Mouse (Mus musculus) heart, adult 2 months (tissue): ENCODE measurements around the gene Zscan10. TPM values are rescaled to one million over a fixed set of nuclear protein-coding genes. Genes with fewer than 3 reads are reported as not detected.

Source experiments
- DNase-seq, 2 experiments: peaks; one replicate each; pipeline ENCODE4 v3.0.0; 2021
- H3K27ac ChIP-seq: fragments of 200-600 bp; 2 replicates; pipeline ENCODE4 v1.8.1; 2022
- H3K27me3 ChIP-seq: fragments of 200-500 bp; 2 replicates; pipeline ENCODE4 v1.6.1; 2012; ENCODE audit warnings: mild to moderate bottlenecking, low read length, inconsistent platforms, mixed read lengths; ENCODE audit not compliant: control insufficient read depth, insufficient read depth
- H3K36me3 ChIP-seq: fragments of 200-500 bp; 2 replicates; pipeline ENCODE4 v1.6.1; 2012; ENCODE audit warnings: low read length, inconsistent platforms; ENCODE audit not compliant: control insufficient read depth, insufficient read depth
- H3K4me1 ChIP-seq: fragments of 200-500 bp; 2 replicates; pipeline ENCODE4 v1.6.1; 2011; ENCODE audit warnings: low read length; ENCODE audit not compliant: control insufficient read depth, insufficient read depth
- H3K4me3 ChIP-seq: fragments of 200-600 bp; 2 replicates; pipeline ENCODE4 v1.8.1; 2022
- H3K79me2 ChIP-seq: fragments of 200-500 bp; replicated peaks from 2 replicates; pipeline ENCODE4 v1.6.1; 2012; ENCODE audit warnings: mild to moderate bottlenecking, inconsistent platforms, low read length, moderate library complexity, mixed read lengths; ENCODE audit not compliant: control insufficient read depth, insufficient read depth
- H3K9ac ChIP-seq: fragments of 200-500 bp; 2 replicates; pipeline ENCODE4 v1.6.1; 2012; ENCODE audit warnings: low read depth, mild to moderate bottlenecking, control low read depth, inconsistent platforms, low read length, mixed read lengths
- CTCF ChIP-seq: fragments of 200-600 bp; IDR thresholded peaks from 2 replicates; pipeline ENCODE4 v1.8.1; 2022; ENCODE audit warnings: antibody characterized with exemption, mild to moderate bottlenecking, moderate library complexity
- EP300 ChIP-seq: fragments of 200-500 bp; IDR thresholded peaks from 2 replicates; pipeline ENCODE4 v1.6.1; 2011; ENCODE audit warnings: low read depth, low read length, control low read depth; ENCODE audit not compliant: insufficient read depth
- POLR2A ChIP-seq: fragments of 200-500 bp; IDR thresholded peaks from 2 replicates; pipeline ENCODE4 v1.6.1; 2011; ENCODE audit warnings: mild to moderate bottlenecking, low read depth, low read length, control low read depth; ENCODE audit not compliant: insufficient read depth
- WGBS: fragments of 180-500 bp; shearing (Covaris S2); methylation state at CpG from one replicate; pipeline ENCODE4 v1.1.7; 2018; 5-methylcytosine and 5-hydroxymethylcytosine counted together
- intact Hi-C: fragments of 180-260 bp; cut with DNase I; formaldehyde crosslinking; loops from one replicate; pipeline ENCODE4 v1.15.1; 2025
- polyA plus RNA-seq: library from polyadenylated mRNA; depleted of rRNA; stranded (reverse); fragments of >200 nt; gene quantifications from 2 replicates; pipeline ENCODE4 v1.2.3, GENCODE M21; 2012; rRNA removed
- total RNA-seq, 2 experiments: library from RNA; stranded (reverse); gene quantifications; 2 replicates each; pipeline ENCODE4 v1.2.3; 2021

The Zscan10 gene
- total and polyA plus RNA-seq, 3 experiments: not detected

GRCm38 (mm10) chr17:23658450-23658849, 57.8 kb downstream of the Zscan10 start:
- 90% methylated on average over 3 of the region's 3 CpGs for WGBS
- intact Hi-C loops: no loop called here
- no peak for DNase-seq
- Histone ChIP-seq H3K27ac (no peak overlapping the region), H3K4me3 (no peak overlapping the region), H3K36me3 (no peaks in the 10 kb centered on the region), H3K27me3 (peaks cover 2% of the 10 kb centered on the region; the same call in 1 of the 2 replicates), H3K4me1 (no peaks in the 10 kb centered on the region), H3K9ac (no peak overlapping the region), H3K79me2 (no peaks in the 10 kb centered on the region)
- TF ChIP-seq EP300 (no peak), POLR2A (no peak), CTCF (no peak)

- Histone ChIP-seq H3K79me2 (no peaks in the 10 kb centered on the region), H3K4me1 (no peaks in the 10 kb centered on the region), H3K27ac (no peak within 1 kb of the TSS), H3K36me3 (no peaks in the 10 kb centered on the region), H3K4me3 (no peak within 1 kb of the TSS), H3K27me3 (peaks cover 2% of the 10 kb centered on the region; the same call in 1 of the 2 replicates), H3K9ac (no peak within 1 kb of the TSS)
- 7% methylated on average over 27 of the region's 27 CpGs for WGBS
- TF ChIP-seq CTCF (peak; percentile 75), POLR2A (no peak)
- intact Hi-C loops: loop anchor here (2.0 kb wide), 1 partner anchor 47 kb away; no protein-coding TSS in a partner anchor
- DNase-seq: peak; percentile 37 to 49
Observed at GRCm38 (mm10) chr17:23660117-23660875, 59.6 kb downstream of the Zscan10 start, which contains the start of gene Bicdl2. Gene Bicdl2, plus strand, starts transcription at chr17:23660506.

Other genes starting within 250 kb of the Zscan10 start
- gene Vmn2r116, start 216.3 kb upstream of the Zscan10 start, total RNA-seq: not detected
- not detected in 2 replicates for gene Vmn2r116, start 216.3 kb upstream of the Zscan10 start, polyA plus RNA-seq
- gene Vmn2r117, start 121.2 kb upstream of the Zscan10 start, total RNA-seq: not detected
- not detected in 2 replicates for gene Vmn2r117, start 121.2 kb upstream of the Zscan10 start, polyA plus RNA-seq
- 1 to 10 TPM; 5.5 to 6.2 TPM for gene Zfp213, start 36.6 kb upstream of the Zscan10 start, total RNA-seq
- gene Zfp213, start 36.6 kb upstream of the Zscan10 start, polyA plus RNA-seq: 8.7 and 9.8 TPM in 2 replicates
- 1 to 10 TPM; 2.2 to 2.8 TPM for gene Zfp13, start 1.4 kb upstream of the Zscan10 start, total RNA-seq
- 3.2 and 3.6 TPM in 2 replicates for gene Zfp13, start 1.4 kb upstream of the Zscan10 start, polyA plus RNA-seq
- gene Mmp25, start 44.4 kb downstream of the Zscan10 start, total RNA-seq: under 1 TPM; 0.09 to 0.10 TPM
- 0.18 and 0.21 TPM in 2 replicates for gene Mmp25, start 44.4 kb downstream of the Zscan10 start, polyA plus RNA-seq
- gene Bicdl2, start 59.6 kb downstream of the Zscan10 start, total RNA-seq: not detected
- gene Bicdl2, start 59.6 kb downstream of the Zscan10 start, polyA plus RNA-seq: not detected in 2 replicates
- gene Hcfc1r1, start 72.7 kb downstream of the Zscan10 start, total RNA-seq: 100 to 1,000 TPM; 172 to 215 TPM
- gene Hcfc1r1, start 72.7 kb downstream of the Zscan10 start, polyA plus RNA-seq: 494 and 575 TPM in 2 replicates
- 1 to 10 TPM; 9.6 to 9.7 TPM for gene Thoc6, start 73.0 kb downstream of the Zscan10 start, total RNA-seq
- 14.4 and 15.3 TPM in 2 replicates for gene Thoc6, start 73.0 kb downstream of the Zscan10 start, polyA plus RNA-seq
- gene Tnfrsf12a, start 76.6 kb downstream of the Zscan10 start, total RNA-seq: 10 to 100 TPM; 80.1 to 82.5 TPM
- 28.1 and 37.9 TPM in 2 replicates for gene Tnfrsf12a, start 76.6 kb downstream of the Zscan10 start, polyA plus RNA-seq
- not detected for gene Cldn6, start 78.4 kb downstream of the Zscan10 start, total RNA-seq
- gene Cldn6, start 78.4 kb downstream of the Zscan10 start, polyA plus RNA-seq: not detected in 2 replicates
- not detected for gene Cldn9, start 83.2 kb downstream of the Zscan10 start, total RNA-seq
- not detected in 2 replicates for gene Cldn9, start 83.2 kb downstream of the Zscan10 start, polyA plus RNA-seq
- not detected for gene 1520401A03Rik, start 121.9 kb downstream of the Zscan10 start, total RNA-seq
- gene 1520401A03Rik, start 121.9 kb downstream of the Zscan10 start, polyA plus RNA-seq: not detected in 2 replicates
- gene Pkmyt1, start 125.5 kb downstream of the Zscan10 start, total RNA-seq: 1 to 10 TPM; 1.2 to 1.6 TPM
- gene Pkmyt1, start 125.5 kb downstream of the Zscan10 start, polyA plus RNA-seq: 3.9 and 5.6 TPM in 2 replicates
- gene Paqr4, start 140.0 kb downstream of the Zscan10 start, total RNA-seq: 10 to 100 TPM; 25.5 to 27.2 TPM
- gene Paqr4, start 140.0 kb downstream of the Zscan10 start, polyA plus RNA-seq: 30.7 and 33.2 TPM in 2 replicates
- not detected for gene Kremen2, start 145.0 kb downstream of the Zscan10 start, total RNA-seq
- gene Kremen2, start 145.0 kb downstream of the Zscan10 start, polyA plus RNA-seq: 0.06 and 0.27 TPM in 2 replicates
- gene Flywch1, start 170.7 kb downstream of the Zscan10 start, total RNA-seq: 10 to 100 TPM; 39.4 to 40.1 TPM
- gene Flywch1, start 170.7 kb downstream of the Zscan10 start, polyA plus RNA-seq: 25.9 and 33.4 TPM in 2 replicates
- under 1 TPM; 0.27 to 0.50 TPM for gene Flywch2, start 185.2 kb downstream of the Zscan10 start, total RNA-seq
- gene Flywch2, start 185.2 kb downstream of the Zscan10 start, polyA plus RNA-seq: 1.3 and 1.5 TPM in 2 replicates
- gene Srrm2, start 189.7 kb downstream of the Zscan10 start, total RNA-seq: 100 to 1,000 TPM; 157 to 161 TPM
- gene Srrm2, start 189.7 kb downstream of the Zscan10 start, polyA plus RNA-seq: 318 and 320 TPM in 2 replicates
- gene Elob, start 228.3 kb downstream of the Zscan10 start, total RNA-seq: 100 to 1,000 TPM; 325 to 371 TPM
- gene Elob, start 228.3 kb downstream of the Zscan10 start, polyA plus RNA-seq: 384 and 511 TPM in 2 replicates
- gene Prss33, start 235.2 kb downstream of the Zscan10 start, total RNA-seq: not detected
- gene Prss33, start 235.2 kb downstream of the Zscan10 start, polyA plus RNA-seq: not detected in 2 replicates
- gene Prss32, start 243.0 kb downstream of the Zscan10 start, total RNA-seq: not detected
- 0.16 TPM in 1 of 2 replicates, not detected in the other for gene Prss32, start 243.0 kb downstream of the Zscan10 start, polyA plus RNA-seq
- under 1 TPM in 1 of 2 experiments, not detected in 1; 0.29 TPM for gene Prss41, start 243.3 kb downstream of the Zscan10 start, total RNA-seq
- gene Prss41, start 243.3 kb downstream of the Zscan10 start, polyA plus RNA-seq: not detected in 2 replicates